Mouse (Mus musculus) forebrain, embryonic 11.5 days (tissue): Measurements from ENCODE around the gene Smarcd3. TPM values are rescaled to one million over a fixed set of nuclear protein-coding genes. Genes with fewer than 3 reads are reported as not detected.

Source experiments
- ATAC-seq: fragments of 200-750 bp; cut with Nextera tagmentation; replicated peaks from 2 replicates; pipeline ENCODE4 v1.8.0; 2017; ENCODE audit warnings: moderate TSS enrichment; ENCODE audit not compliant: low FRiP score
- DNase-seq: peaks from one replicate; pipeline ENCODE4 v3.0.0-alpha.2; 2017; ENCODE audit warnings: low spot score
- H3K27ac ChIP-seq: fragments of 300-500 bp; sonication (generic); 2 replicates; pipeline ENCODE4 v1.5.1; 2014; ENCODE audit warnings: low read depth, low read length
- H3K27me3 ChIP-seq: fragments of 300-500 bp; sonication (generic); 2 replicates; pipeline ENCODE4 v1.6.1; 2014; ENCODE audit warnings: mild to moderate bottlenecking, low read length, mixed read lengths; ENCODE audit not compliant: control insufficient read depth, insufficient read depth
- H3K36me3 ChIP-seq: fragments of 300-500 bp; sonication (generic); 2 replicates; pipeline ENCODE4 v1.6.1; 2014; ENCODE audit warnings: mild to moderate bottlenecking, low read length, moderate library complexity, mixed read lengths; ENCODE audit not compliant: control insufficient read depth, insufficient read depth
- H3K4me1 ChIP-seq: fragments of 300-500 bp; sonication (generic); replicated peaks from 2 replicates; pipeline ENCODE4 v1.6.1; 2014; ENCODE audit warnings: low read length, mixed read lengths; ENCODE audit not compliant: control insufficient read depth, insufficient read depth
- H3K4me2 ChIP-seq: fragments of 300-500 bp; sonication (generic); 2 replicates; pipeline ENCODE4 v1.6.1; 2014; ENCODE audit warnings: low read depth, mild to moderate bottlenecking, low read length, moderate library complexity, mixed read lengths; ENCODE audit not compliant: severe bottlenecking
- H3K4me3 ChIP-seq: fragments of 300-500 bp; sonication (generic); 2 replicates; pipeline ENCODE4 v1.5.1; 2014; ENCODE audit warnings: low read depth, low read length
- H3K9ac ChIP-seq: fragments of 300-500 bp; sonication (generic); 2 replicates; pipeline ENCODE4 v1.6.1; 2014; ENCODE audit warnings: low read length
- H3K9me3 ChIP-seq: fragments of 300-500 bp; sonication (generic); 2 replicates; pipeline ENCODE4 v1.6.1; 2016; ENCODE audit warnings: low read length, mixed read lengths; ENCODE audit not compliant: control insufficient read depth
- WGBS: fragments of 180-500 bp; shearing (Covaris S2); extraction: QIAGEN DNeasy Blood & Tissue Kit; methylation state at CpG from one replicate; pipeline ENCODE4 v1.1.7; 2014; 5-methylcytosine and 5-hydroxymethylcytosine counted together
- polyA plus RNA-seq: library from polyadenylated mRNA; unstranded; fragments of >200 nt; fragmentation: Nextera tagmentation; extraction: Ambion mirVana; gene quantifications from 2 replicates; pipeline ENCODE4 v1.2.1, GENCODE M21; 2014

Gene Smarcd3
- polyA plus RNA-seq, 1 experiment from 2014 or later: 76.0 TPM

GRCm38 (mm10) chr5:24597221-24597728 is 26.9 kb downstream of the Smarcd3 start:
- no peaks in the 10 kb centered on the region for H3K27me3 ChIP-seq
- H3K9ac ChIP-seq: peak overlapping the region; percentile 55
- H3K36me3 ChIP-seq: peaks cover 17% of the 10 kb centered on the region; the same call in 1 of the 2 replicates
- ATAC-seq (peak; percentile 28), DNase-seq (peak; percentile 90)
- 37% methylated on average over 2 of the region's 2 CpGs for WGBS
- peaks cover 46% of the 10 kb centered on the region for H3K4me1 ChIP-seq
- peak overlapping the region; percentile 98 for H3K27ac ChIP-seq
- peak overlapping the region; percentile 3; the same call in 1 of the 2 replicates for H3K4me3 ChIP-seq
- H3K9me3 ChIP-seq: no peaks in the 10 kb centered on the region
- H3K4me2 ChIP-seq: peak overlapping the region; percentile 44

GRCm38 (mm10) chr5:24596519-24597171 is 27.6 kb downstream of the Smarcd3 start:
- WGBS: 6% methylated on average over 11 of the region's 11 CpGs
- peaks cover 17% of the 10 kb centered on the region; the same call in 1 of the 2 replicates for H3K36me3 ChIP-seq
- H3K27me3 ChIP-seq: no peaks in the 10 kb centered on the region
- peak overlapping the region; percentile 55 for H3K9ac ChIP-seq
- H3K9me3 ChIP-seq: no peaks in the 10 kb centered on the region
- peak overlapping the region; percentile 44 for H3K4me2 ChIP-seq
- peak overlapping the region; percentile 98 for H3K27ac ChIP-seq
- DNase-seq (peak; percentile 83), ATAC-seq (peak; percentile 73)
- peak overlapping the region; percentile 3; the same call in 1 of the 2 replicates for H3K4me3 ChIP-seq
- peaks cover 47% of the 10 kb centered on the region for H3K4me1 ChIP-seq

GRCm38 (mm10) chr5:24595786-24596380 is 28.3 kb downstream of the Smarcd3 start:
- H3K4me2 ChIP-seq: peak overlapping the region; percentile 44; the same call in 1 of the 2 replicates
- no peak overlapping the region for H3K4me3 ChIP-seq
- peaks cover 17% of the 10 kb centered on the region; the same call in 1 of the 2 replicates for H3K36me3 ChIP-seq
- 54% methylated on average over 14 of the region's 14 CpGs for WGBS
- H3K9me3 ChIP-seq: no peaks in the 10 kb centered on the region
- ATAC-seq (peak; percentile 2; the same call in 1 of the 2 replicates), DNase-seq (peak; percentile 62)
- peaks cover 43% of the 10 kb centered on the region for H3K4me1 ChIP-seq
- H3K27ac ChIP-seq: peak overlapping the region; percentile 98
- peak overlapping the region; percentile 55 for H3K9ac ChIP-seq
- no peaks in the 10 kb centered on the region for H3K27me3 ChIP-seq

- 91% methylated on average over 5 of the region's 5 CpGs for WGBS
- DNase-seq: no peak
- Histone ChIP-seq H3K9ac (peak overlapping the region; percentile 55), H3K4me1 (peaks cover 37% of the 10 kb centered on the region), H3K9me3 (no peaks in the 10 kb centered on the region), H3K4me2 (no peak overlapping the region), H3K36me3 (peaks cover 17% of the 10 kb centered on the region; the same call in 1 of the 2 replicates), H3K27me3 (no peaks in the 10 kb centered on the region), H3K4me3 (no peak overlapping the region), H3K27ac (peak overlapping the region; percentile 98)
- ATAC-seq: no peak
Measured at GRCm38 (mm10) chr5:24595261-24595660, 28.9 kb downstream of the Smarcd3 start.

- DNase-seq (no peak), ATAC-seq (no peak)
- peaks cover 33% of the 10 kb centered on the region for H3K4me1 ChIP-seq
- H3K4me2 ChIP-seq: no peak overlapping the region
- H3K9ac ChIP-seq: no peak overlapping the region
- H3K27me3 ChIP-seq: no peaks in the 10 kb centered on the region
- H3K36me3 ChIP-seq: peaks cover 17% of the 10 kb centered on the region; the same call in 1 of the 2 replicates
- WGBS: 93% methylated on average over 5 of the region's 5 CpGs
- no peak overlapping the region for H3K27ac ChIP-seq
- H3K9me3 ChIP-seq: no peaks in the 10 kb centered on the region
- no peak overlapping the region for H3K4me3 ChIP-seq
Measured at GRCm38 (mm10) chr5:24594346-24594745, 29.9 kb downstream of the Smarcd3 start.

GRCm38 (mm10) chr5:24593928-24594327 is 30.3 kb downstream of the Smarcd3 start:
- peaks cover 29% of the 10 kb centered on the region for H3K4me1 ChIP-seq

GRCm38 (mm10) chr5:24593230-24593629 is 31.0 kb downstream of the Smarcd3 start:
- no peaks in the 10 kb centered on the region for H3K27me3 ChIP-seq
- DNase-seq (no peak), ATAC-seq (no peak)
- no peak overlapping the region for H3K27ac ChIP-seq
- H3K36me3 ChIP-seq: peaks cover 17% of the 10 kb centered on the region; the same call in 1 of the 2 replicates
- H3K4me3 ChIP-seq: no peak overlapping the region
- no peak overlapping the region for H3K4me2 ChIP-seq
- no peak overlapping the region for H3K9ac ChIP-seq
- H3K9me3 ChIP-seq: no peaks in the 10 kb centered on the region
- H3K4me1 ChIP-seq: peaks cover 22% of the 10 kb centered on the region
- WGBS: 74% methylated on average over 10 of the region's 10 CpGs

More at GRCm38 (mm10) chr5:24593928-24594327, 30.3 kb downstream of the Smarcd3 start:
- no peak overlapping the region for H3K9ac ChIP-seq
- no peak overlapping the region for H3K4me2 ChIP-seq
- WGBS: 75% methylated on average over 10 of the region's 10 CpGs
- H3K9me3 ChIP-seq: no peaks in the 10 kb centered on the region
- no peak for ATAC-seq
- DNase-seq: no peak
- no peak overlapping the region for H3K4me3 ChIP-seq
- H3K27me3 ChIP-seq: no peaks in the 10 kb centered on the region
- no peak overlapping the region for H3K27ac ChIP-seq
- peaks cover 17% of the 10 kb centered on the region; the same call in 1 of the 2 replicates for H3K36me3 ChIP-seq

- Histone ChIP-seq H3K4me3 (no peak overlapping the region), H3K27ac (no peak overlapping the region), H3K4me2 (no peak overlapping the region), H3K4me1 (peaks cover 21% of the 10 kb centered on the region), H3K9me3 (no peaks in the 10 kb centered on the region), H3K27me3 (no peaks in the 10 kb centered on the region), H3K36me3 (peaks cover 17% of the 10 kb centered on the region; the same call in 1 of the 2 replicates), H3K9ac (no peak overlapping the region)
- 66% methylated on average over 21 of the region's 21 CpGs for WGBS
- DNase-seq (peak; percentile 48), ATAC-seq (no peak)
Measured at GRCm38 (mm10) chr5:24592471-24593160, 31.6 kb downstream of the Smarcd3 start.
